ENCODE assay signal across 23 mouse cellular contexts in genomic region chr15:87415996-87416395, GRCm38 (mm10).
A peak's percentile ranks its signal among the peaks of the same experiment; 100 is the strongest.
DNase-seq lines count a peak whose midpoint lies in the region; ATAC-seq and TF ChIP-seq lines count a peak whose summit lies in the region.
"Had no signal": no experiment of that assay in that cellular context is flagged by ENCODE, and none has a peak within 500 bp of the region (broad histone marks: within the 10 kb centered on the region; RNA-seq: fewer than 3 reads in every experiment).

No protein-coding gene starts in this region.

- H3K4me2 ChIP-seq in midbrain, postnatal 0 days (ENCODE audit: low read depth, low read length, poor library complexity, severe bottlenecking) = no peak overlapping the region
- H3K4me2 ChIP-seq: limb, embryonic 15.5 days; lung, embryonic 15.5 days; midbrain, embryonic 15.5 days had no signal

- no peaks in the 10 kb centered on the region for H3K9me3 ChIP-seq in midbrain, postnatal 0 days (ENCODE audit: low read length)
- H3K9me3 ChIP-seq: hindbrain, embryonic 10.5 days; limb, embryonic 15.5 days; lung, embryonic 15.5 days; midbrain, embryonic 15.5 days had no signal

- no peaks in the 10 kb centered on the region for H3K4me1 ChIP-seq in midbrain, postnatal 0 days (ENCODE audit: insufficient read depth, low read length)
- H3K4me1 ChIP-seq: hindbrain, embryonic 10.5 days; limb, embryonic 15.5 days; lung, embryonic 15.5 days; midbrain, embryonic 15.5 days had no signal

- no peak overlapping the region for H3K4me3 ChIP-seq in midbrain, postnatal 0 days (ENCODE audit: low read depth, low read length)
- H3K4me3 ChIP-seq: hindbrain, embryonic 10.5 days; limb, embryonic 15.5 days; lung, embryonic 15.5 days; midbrain, embryonic 15.5 days had no signal

- DNase-seq in gastrocnemius, adult 18-20 months (ENCODE audit: low spot score) = peak; percentile 13
- no peak for DNase-seq in gastrocnemius, postnatal 4 days (ENCODE audit: low spot score in 2 of 2)
- DNase-seq in lung, postnatal 36 days = peak; percentile 9
- no peak for DNase-seq in lung, postnatal 25 days (ENCODE audit: low spot score)
- peak; percentile 29 to 58 for DNase-seq in cerebellum, postnatal 14 days
- peak; percentile 5 for DNase-seq in heart, postnatal 4 days
- DNase-seq in embryo, embryonic 10.5 days (ENCODE audit: low spot score) = no peak
- DNase-seq in midbrain, postnatal 0 days (ENCODE audit: low spot score) = no peak
- DNase-seq: adrenal gland, postnatal 10 days; kidney, postnatal 4 days; layer of hippocampus, adult 9-11 months; left cerebral cortex, postnatal 4 days; thymus, adult 18-20 months; thymus, postnatal 4 days had no signal

- no peaks in the 10 kb centered on the region for H3K36me3 ChIP-seq in midbrain, postnatal 0 days (ENCODE audit: insufficient read depth, low read length)
- H3K36me3 ChIP-seq: hindbrain, embryonic 10.5 days; limb, embryonic 15.5 days; lung, embryonic 15.5 days; midbrain, embryonic 15.5 days had no signal

- 74% methylated on average over 7 of the region's 7 CpGs for WGBS in midbrain, postnatal 0 days

- H3K9ac ChIP-seq in midbrain, postnatal 0 days (replicated peaks; ENCODE audit: low read length, poor library complexity, severe bottlenecking) = no peak overlapping the region
- H3K9ac ChIP-seq: limb, embryonic 15.5 days; liver, embryonic 14.5 days; lung, embryonic 15.5 days; midbrain, embryonic 15.5 days had no signal

- TF ChIP-seq CTCF in midbrain, postnatal 0 days (IDR thresholded peaks at IDR 0.05) = no peak

- no peak for ATAC-seq in midbrain, postnatal 0 days (ENCODE audit: low FRiP score)
- ATAC-seq: forebrain, embryonic 14.5 days; hindbrain, postnatal 0 days; intestine, postnatal 0 days; midbrain, embryonic 15.5 days had no signal

- no peaks in the 10 kb centered on the region for H3K27me3 ChIP-seq in midbrain, postnatal 0 days (ENCODE audit: insufficient read depth, low read length)
- H3K27me3 ChIP-seq: limb, embryonic 15.5 days; lung, embryonic 15.5 days; midbrain, embryonic 15.5 days had no signal

- no peak overlapping the region for H3K27ac ChIP-seq in midbrain, postnatal 0 days (ENCODE audit: low read depth, low read length)
- H3K27ac ChIP-seq: hindbrain, embryonic 10.5 days; hindbrain, postnatal 0 days; limb, embryonic 15.5 days; liver, embryonic 14.5 days; lung, embryonic 15.5 days; macrophage; midbrain, embryonic 15.5 days had no signal

Comparison
In these comparisons a context has a peak if more than half of its experiments do, and no peak if none do; other contexts are left out.
1. DNase-seq: peak in gastrocnemius, adult 18-20 months (single experiment), lung, postnatal 36 days (single experiment), cerebellum, postnatal 14 days (2 of 2) and heart, postnatal 4 days (single experiment); none in gastrocnemius, postnatal 4 days (0 of 2), lung, postnatal 25 days (single experiment), embryo, embryonic 10.5 days (single experiment) and midbrain, postnatal 0 days (single experiment).